Mouse (Mus musculus): ENCODE results near the gene Nrxn3. TPM values are rescaled to one million over a fixed set of nuclear protein-coding genes. Genes with fewer than 3 reads are reported as not detected.

The Nrxn3 gene
- polyA plus RNA-seq, 1 experiment from 2014 or later, result 3.5 TPM

DNA sequence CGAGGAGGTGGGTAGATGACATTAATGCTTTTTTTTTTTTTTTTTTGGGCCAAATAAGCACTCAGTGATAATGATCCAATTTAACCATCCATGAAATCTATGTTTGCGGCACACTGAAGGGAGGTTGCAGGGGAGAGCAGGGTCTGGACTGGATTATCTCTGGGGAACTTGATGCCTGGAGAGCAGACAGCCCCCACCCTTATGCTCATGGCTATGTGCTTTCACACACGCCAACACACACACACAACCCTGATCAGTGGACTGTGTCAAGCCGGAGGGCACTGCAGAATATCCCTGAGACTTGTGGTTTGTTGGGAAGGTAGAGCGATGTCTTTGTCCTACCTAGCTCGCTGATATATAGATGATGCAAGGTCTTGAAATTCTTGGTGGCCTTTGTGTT, 4.1 kb downstream of the Nrxn3 start:
- H3K36me3 ChIP-seq (replicated peaks; ENCODE audit: control insufficient read depth, insufficient read depth, low read depth, low read length), result no peaks in the 10 kb centered on the region
- H3K4me1 ChIP-seq (ENCODE audit: control insufficient read depth, insufficient read depth, low read length), result no peaks in the 10 kb centered on the region
- DNase-seq (ENCODE audit: low spot score) (no peak), ATAC-seq (replicated peaks; ENCODE audit: insufficient number of reproducible peaks, low FRiP score, low TSS enrichment, low read depth) (0 out of 2 replicates have a peak, but pooled peaks have one; percentile 37)
- no peak overlapping the region for H3K9ac ChIP-seq (replicated peaks; ENCODE audit: low read length)
- H3K27me3 ChIP-seq (ENCODE audit: control insufficient read depth, insufficient read depth, low read length), result no peaks in the 10 kb centered on the region
- WGBS, result 72% methylated on average over 6 of the region's 6 CpGs
- H3K9me3 ChIP-seq (replicated peaks; ENCODE audit: control insufficient read depth, low read length), result no peaks in the 10 kb centered on the region
- no peak overlapping the region for H3K4me2 ChIP-seq (ENCODE audit: low read depth, low read length)
- no peak overlapping the region for H3K4me3 ChIP-seq (ENCODE audit: low read depth, low read length)
- H3K27ac ChIP-seq (replicated peaks; ENCODE audit: low read depth, low read length), result no peak overlapping the region

DNA sequence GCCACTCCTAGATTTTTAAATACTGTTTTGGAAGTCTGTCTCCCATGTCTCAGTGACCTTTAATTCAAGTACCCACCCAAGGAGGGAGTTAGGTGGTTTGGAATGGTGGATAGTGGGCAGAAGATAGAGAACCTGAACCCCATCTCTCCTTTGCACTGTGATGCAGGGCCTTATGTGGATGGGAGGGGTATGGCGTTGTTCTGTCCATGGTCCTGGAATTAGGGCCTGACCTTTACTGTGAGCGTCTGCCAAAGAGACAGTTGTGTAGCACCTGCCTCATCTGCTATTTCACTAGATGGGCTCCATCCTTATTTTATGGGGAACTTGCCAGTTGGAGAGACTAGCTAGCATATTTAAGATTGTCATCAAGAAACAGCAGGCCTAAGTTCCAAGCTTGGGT, 8.0 kb downstream of the Nrxn3 start:
- H3K4me2 ChIP-seq (ENCODE audit: low read depth, low read length), result no peak overlapping the region
- WGBS, result 51% methylated on average over 2 of the region's 2 CpGs
- peak; percentile 24 for DNase-seq (ENCODE audit: low spot score)
- H3K4me3 ChIP-seq (ENCODE audit: low read depth, low read length), result no peak overlapping the region
- H3K9ac ChIP-seq (replicated peaks; ENCODE audit: low read length), result no peak overlapping the region
- H3K4me1 ChIP-seq (ENCODE audit: control insufficient read depth, insufficient read depth, low read length), result no peaks in the 10 kb centered on the region
- no peaks in the 10 kb centered on the region for H3K9me3 ChIP-seq (replicated peaks; ENCODE audit: control insufficient read depth, low read length)
- H3K27me3 ChIP-seq (ENCODE audit: control insufficient read depth, insufficient read depth, low read length), result no peaks in the 10 kb centered on the region
- ATAC-seq (replicated peaks; ENCODE audit: insufficient number of reproducible peaks, low FRiP score, low TSS enrichment, low read depth), result no peak
- H3K36me3 ChIP-seq (replicated peaks; ENCODE audit: control insufficient read depth, insufficient read depth, low read depth, low read length), result no peaks in the 10 kb centered on the region
- no peak overlapping the region for H3K27ac ChIP-seq (replicated peaks; ENCODE audit: low read depth, low read length)

DNA sequence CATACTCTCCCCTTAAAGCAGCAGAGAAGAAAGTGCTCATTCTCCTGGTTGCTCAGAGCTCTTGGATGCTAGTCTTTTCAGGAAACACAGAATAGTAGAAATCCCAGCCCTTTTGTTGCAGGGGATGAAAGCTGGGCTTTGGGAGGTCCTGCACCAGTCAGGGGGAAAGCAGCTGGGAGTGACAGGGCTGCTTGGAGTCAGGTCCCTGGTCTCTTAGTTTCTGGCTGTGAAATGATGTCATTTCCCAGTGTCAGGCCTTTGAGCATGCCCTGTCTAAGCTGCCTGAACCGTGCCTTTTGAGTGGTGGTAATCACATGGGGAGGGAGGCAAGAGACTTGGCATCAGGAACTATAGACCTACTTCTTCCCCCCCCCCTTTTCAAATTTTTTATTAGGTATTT, 12.4 kb downstream of the Nrxn3 start:
- WGBS, result 40% methylated on average over 1 of the region's 1 CpGs
- H3K36me3 ChIP-seq (replicated peaks; ENCODE audit: control insufficient read depth, insufficient read depth, low read depth, low read length), result no peaks in the 10 kb centered on the region
- H3K27me3 ChIP-seq (ENCODE audit: control insufficient read depth, insufficient read depth, low read length), result no peaks in the 10 kb centered on the region
- no peak overlapping the region for H3K27ac ChIP-seq (replicated peaks; ENCODE audit: low read depth, low read length)
- H3K4me1 ChIP-seq (ENCODE audit: control insufficient read depth, insufficient read depth, low read length), result no peaks in the 10 kb centered on the region
- H3K4me3 ChIP-seq (ENCODE audit: low read depth, low read length), result no peak overlapping the region
- no peaks in the 10 kb centered on the region for H3K9me3 ChIP-seq (replicated peaks; ENCODE audit: control insufficient read depth, low read length)
- no peak overlapping the region for H3K9ac ChIP-seq (replicated peaks; ENCODE audit: low read length)
- no peak overlapping the region for H3K4me2 ChIP-seq (ENCODE audit: low read depth, low read length)
- ATAC-seq (replicated peaks; ENCODE audit: insufficient number of reproducible peaks, low FRiP score, low TSS enrichment, low read depth) (no peak), DNase-seq (ENCODE audit: low spot score) (no peak)

DNA sequence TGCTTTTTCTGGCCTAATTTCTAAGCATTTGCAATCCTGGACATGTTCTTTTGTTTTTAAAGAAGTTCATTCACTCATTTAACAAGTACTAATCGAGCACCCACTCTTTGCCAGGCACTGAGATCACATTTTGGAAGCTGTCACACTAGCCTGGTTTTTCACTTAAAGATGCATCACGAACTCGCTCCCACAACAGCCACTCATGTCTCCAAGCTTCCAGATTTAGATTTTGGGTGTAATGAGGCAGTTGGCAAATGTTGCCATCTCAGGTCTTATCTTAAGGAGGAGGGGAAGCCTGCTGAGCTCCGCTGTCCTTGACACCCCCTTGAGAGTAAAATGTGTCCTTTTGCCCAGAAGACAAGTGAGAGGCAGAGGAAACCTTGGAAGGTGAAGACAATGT, 14.4 kb downstream of the Nrxn3 start:
- H3K9me3 ChIP-seq (replicated peaks; ENCODE audit: control insufficient read depth, low read length), result no peaks in the 10 kb centered on the region
- no peak overlapping the region for H3K27ac ChIP-seq (replicated peaks; ENCODE audit: low read depth, low read length)
- no peak overlapping the region for H3K9ac ChIP-seq (replicated peaks; ENCODE audit: low read length)
- no peaks in the 10 kb centered on the region for H3K4me1 ChIP-seq (ENCODE audit: control insufficient read depth, insufficient read depth, low read length)
- no peaks in the 10 kb centered on the region for H3K27me3 ChIP-seq (ENCODE audit: control insufficient read depth, insufficient read depth, low read length)
- no peak overlapping the region for H3K4me3 ChIP-seq (ENCODE audit: low read depth, low read length)
- no peaks in the 10 kb centered on the region for H3K36me3 ChIP-seq (replicated peaks; ENCODE audit: control insufficient read depth, insufficient read depth, low read depth, low read length)
- DNase-seq (ENCODE audit: low spot score) (no peak), ATAC-seq (replicated peaks; ENCODE audit: insufficient number of reproducible peaks, low FRiP score, low TSS enrichment, low read depth) (no peak)
- WGBS, result 80% methylated on average over 4 of the region's 4 CpGs
- H3K4me2 ChIP-seq (ENCODE audit: low read depth, low read length), result no peak overlapping the region

DNA sequence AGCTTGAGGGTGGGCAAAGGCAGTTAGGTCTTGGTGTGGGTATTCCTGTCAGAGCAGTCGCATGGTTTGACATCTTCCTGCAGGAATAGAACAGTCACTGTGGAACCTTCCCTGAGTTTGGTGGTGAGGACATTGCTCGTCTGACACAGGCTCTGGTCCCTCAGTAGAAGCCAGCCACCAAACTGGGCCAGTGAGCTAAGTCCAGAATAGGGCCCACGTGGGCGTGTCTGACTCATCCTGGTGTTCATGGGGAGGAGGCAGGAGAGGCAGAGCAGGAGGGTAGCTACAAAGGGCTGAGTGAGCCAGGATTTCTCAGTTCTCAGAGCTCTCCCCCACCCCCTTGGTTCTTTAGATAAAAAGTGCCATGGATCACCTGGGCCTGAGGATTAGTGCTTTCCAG, 15.9 kb downstream of the Nrxn3 start:
- Histone ChIP-seq H3K9me3 (replicated peaks; ENCODE audit: control insufficient read depth, low read length) (no peaks in the 10 kb centered on the region), H3K4me2 (ENCODE audit: low read depth, low read length) (no peak overlapping the region), H3K27me3 (ENCODE audit: control insufficient read depth, insufficient read depth, low read length) (no peaks in the 10 kb centered on the region), H3K9ac (replicated peaks; ENCODE audit: low read length) (no peak overlapping the region), H3K4me3 (ENCODE audit: low read depth, low read length) (no peak overlapping the region), H3K36me3 (replicated peaks; ENCODE audit: control insufficient read depth, insufficient read depth, low read depth, low read length) (no peaks in the 10 kb centered on the region), H3K27ac (replicated peaks; ENCODE audit: low read depth, low read length) (no peak overlapping the region), H3K4me1 (ENCODE audit: control insufficient read depth, insufficient read depth, low read length) (no peaks in the 10 kb centered on the region)
- ATAC-seq (replicated peaks; ENCODE audit: insufficient number of reproducible peaks, low FRiP score, low TSS enrichment, low read depth), result no peak
- no peak for DNase-seq (ENCODE audit: low spot score)
- 68% methylated on average over 4 of the region's 4 CpGs for WGBS

DNA sequence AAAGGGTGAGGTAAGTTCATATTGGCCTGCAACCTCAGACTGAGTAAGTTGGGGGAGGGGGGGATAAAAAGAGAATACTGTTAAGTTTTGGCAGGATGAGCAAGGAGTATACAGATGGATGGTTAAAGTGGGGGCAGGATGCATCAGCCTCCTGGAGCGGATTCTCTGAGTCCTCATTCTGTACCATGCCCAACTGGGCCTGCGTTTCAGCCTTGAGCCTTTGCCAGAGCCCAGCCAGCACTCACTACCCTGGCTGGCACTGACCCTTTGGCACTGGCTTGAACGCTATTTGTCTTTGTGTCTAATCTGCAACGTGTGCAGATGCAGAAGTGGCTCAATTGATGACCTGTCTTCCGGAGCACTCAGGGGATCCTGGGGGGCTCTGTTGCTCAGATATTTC, 24.1 kb downstream of the Nrxn3 start:
- no peaks in the 10 kb centered on the region for H3K27me3 ChIP-seq (ENCODE audit: control insufficient read depth, insufficient read depth, low read length)
- no peaks in the 10 kb centered on the region for H3K4me1 ChIP-seq (ENCODE audit: control insufficient read depth, insufficient read depth, low read length)
- no peaks in the 10 kb centered on the region for H3K9me3 ChIP-seq (replicated peaks; ENCODE audit: control insufficient read depth, low read length)
- H3K9ac ChIP-seq (replicated peaks; ENCODE audit: low read length), result no peak overlapping the region
- DNase-seq (ENCODE audit: low spot score), result no peak
- H3K27ac ChIP-seq (replicated peaks; ENCODE audit: low read depth, low read length), result no peak overlapping the region
- whole genome bisulfite sequencing, result 77% methylated on average over 5 of the region's 5 CpGs
- no peak for ATAC-seq (replicated peaks; ENCODE audit: insufficient number of reproducible peaks, low FRiP score, low TSS enrichment, low read depth)
- H3K4me3 ChIP-seq (ENCODE audit: low read depth, low read length), result no peak overlapping the region
- H3K4me2 ChIP-seq (ENCODE audit: low read depth, low read length), result no peak overlapping the region
- no peaks in the 10 kb centered on the region for H3K36me3 ChIP-seq (replicated peaks; ENCODE audit: control insufficient read depth, insufficient read depth, low read depth, low read length)

DNA sequence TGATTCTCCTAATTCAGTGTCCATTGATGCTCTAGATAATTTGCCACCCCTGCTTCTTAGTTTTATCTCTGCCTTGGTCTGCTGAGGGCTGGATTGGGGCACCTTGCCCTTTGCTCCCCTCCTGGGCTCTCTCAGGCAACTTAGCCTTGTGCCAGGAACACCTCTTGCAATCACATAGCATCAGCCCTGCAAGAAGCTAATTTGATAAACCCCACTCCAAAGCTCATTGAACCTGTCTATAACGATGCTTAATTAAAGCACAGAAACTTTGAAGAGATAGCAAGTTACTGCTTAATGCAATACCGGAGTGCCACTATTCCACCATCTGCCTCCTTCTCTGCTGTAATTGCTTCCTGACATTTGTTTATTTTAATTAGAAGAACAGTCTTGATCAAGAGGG, 42.1 kb downstream of the Nrxn3 start:
- no peaks in the 10 kb centered on the region for H3K27me3 ChIP-seq (ENCODE audit: control insufficient read depth, insufficient read depth, low read length)
- H3K36me3 ChIP-seq (replicated peaks; ENCODE audit: control insufficient read depth, insufficient read depth, low read depth, low read length), result no peaks in the 10 kb centered on the region
- no peaks in the 10 kb centered on the region for H3K9me3 ChIP-seq (replicated peaks; ENCODE audit: control insufficient read depth, low read length)
- no peak overlapping the region for H3K4me3 ChIP-seq (ENCODE audit: low read depth, low read length)
- WGBS, result 69% methylated on average over 2 of the region's 2 CpGs
- DNase-seq (ENCODE audit: low spot score) (no peak), ATAC-seq (replicated peaks; ENCODE audit: insufficient number of reproducible peaks, low FRiP score, low TSS enrichment, low read depth) (no peak)
- no peak overlapping the region for H3K27ac ChIP-seq (replicated peaks; ENCODE audit: low read depth, low read length)
- H3K9ac ChIP-seq (replicated peaks; ENCODE audit: low read length), result no peak overlapping the region
- H3K4me1 ChIP-seq (ENCODE audit: control insufficient read depth, insufficient read depth, low read length), result no peaks in the 10 kb centered on the region
- no peak overlapping the region for H3K4me2 ChIP-seq (ENCODE audit: low read depth, low read length)

DNA sequence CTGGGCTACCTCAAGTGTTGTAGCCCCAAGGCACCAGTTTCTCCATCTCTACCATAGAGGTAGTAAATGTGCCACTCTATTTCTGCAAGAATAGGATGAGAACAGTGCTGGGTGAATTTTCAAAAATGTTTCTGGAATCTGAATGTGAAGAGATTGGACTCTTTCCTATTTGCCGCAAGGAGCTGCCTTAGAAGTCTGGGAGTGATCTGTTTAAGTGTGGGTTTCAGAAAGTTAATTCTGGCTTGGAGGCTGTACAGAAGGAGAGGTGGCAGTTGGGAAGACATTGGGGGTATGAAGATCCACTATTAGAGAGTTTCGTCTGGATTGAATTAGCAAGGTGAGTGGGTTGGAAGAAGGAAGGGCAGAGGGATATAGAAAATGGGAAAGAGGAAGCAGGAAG, 52.0 kb downstream of the Nrxn3 start:
- Histone ChIP-seq H3K9ac (replicated peaks; ENCODE audit: low read length) (no peak overlapping the region), H3K9me3 (replicated peaks; ENCODE audit: control insufficient read depth, low read length) (no peaks in the 10 kb centered on the region), H3K27me3 (ENCODE audit: control insufficient read depth, insufficient read depth, low read length) (no peaks in the 10 kb centered on the region), H3K4me1 (ENCODE audit: control insufficient read depth, insufficient read depth, low read length) (no peaks in the 10 kb centered on the region), H3K4me2 (ENCODE audit: low read depth, low read length) (no peak overlapping the region), H3K4me3 (ENCODE audit: low read depth, low read length) (no peak overlapping the region), H3K27ac (replicated peaks; ENCODE audit: low read depth, low read length) (no peak overlapping the region), H3K36me3 (replicated peaks; ENCODE audit: control insufficient read depth, insufficient read depth, low read depth, low read length) (no peaks in the 10 kb centered on the region)
- ATAC-seq (replicated peaks; ENCODE audit: insufficient number of reproducible peaks, low FRiP score, low TSS enrichment, low read depth), result no peak
- WGBS, result 78% methylated on average over 2 of the region's 2 CpGs
- no peak for DNase-seq (ENCODE audit: low spot score)
